Mouse (Mus musculus) lung, embryonic 14.5 days (tissue): ENCODE measurements around the gene Rtn4r. TPM values are rescaled to one million over a fixed set of nuclear protein-coding genes. Genes with fewer than 3 reads are reported as not detected.

ENCODE experiments used
- ATAC-seq: fragments of 200-750 bp; cut with Nextera tagmentation; 2 replicates; pipeline ENCODE4 v1.8.0; 2017; ENCODE audit warnings: mild to moderate bottlenecking, moderate TSS enrichment, moderate library complexity; ENCODE audit not compliant: insufficient read depth
- DNase-seq: peaks from one replicate; pipeline ENCODE4 v3.0.0-alpha.2; 2015
- H3K27ac ChIP-seq: fragments of 300-500 bp; sonication (generic); 2 replicates; pipeline ENCODE4 v1.5.1; 2014; ENCODE audit warnings: low read depth, mild to moderate bottlenecking, moderate library complexity
- H3K27me3 ChIP-seq: fragments of 300-500 bp; sonication (generic); 2 replicates; pipeline ENCODE4 v1.6.1; 2014; ENCODE audit warnings: low read length, control low read depth; ENCODE audit not compliant: insufficient read depth
- H3K36me3 ChIP-seq: fragments of 300-500 bp; sonication (generic); 2 replicates; pipeline ENCODE4 v1.6.1; 2014; ENCODE audit warnings: control low read depth; ENCODE audit not compliant: insufficient read depth
- H3K4me1 ChIP-seq: fragments of 300-500 bp; sonication (generic); 2 replicates; pipeline ENCODE4 v1.6.1; 2014; ENCODE audit warnings: antibody characterized with exemption, control low read depth; ENCODE audit not compliant: insufficient read depth
- H3K4me2 ChIP-seq: fragments of 300-500 bp; sonication (generic); 2 replicates; pipeline ENCODE4 v1.6.1; 2014; ENCODE audit warnings: mild to moderate bottlenecking
- H3K4me3 ChIP-seq: fragments of 300-500 bp; sonication (generic); 2 replicates; pipeline ENCODE4 v1.5.1; 2014; ENCODE audit warnings: low read depth, low read length
- H3K9ac ChIP-seq: fragments of 300-500 bp; sonication (generic); 2 replicates; pipeline ENCODE4 v1.6.1; 2014
- H3K9me3 ChIP-seq: fragments of 300-500 bp; sonication (generic); 2 replicates; pipeline ENCODE4 v1.6.1; 2016; ENCODE audit warnings: low read depth, low read length, control low read depth
- CTCF ChIP-seq: IDR thresholded peaks from 2 replicates; pipeline ENCODE4 v1.5.1; 2016; ENCODE audit warnings: antibody characterized with exemption, low read depth
- WGBS: fragments of 180-500 bp; shearing (Covaris S2); extraction: QIAGEN DNeasy Blood & Tissue Kit; methylation state at CpG from one replicate; pipeline ENCODE4 v1.1.7; 2014; 5-methylcytosine and 5-hydroxymethylcytosine counted together
- polyA plus RNA-seq: library from polyadenylated mRNA; unstranded; fragments of >200 nt; fragmentation: Nextera tagmentation; extraction: Ambion mirVana; gene quantifications from 2 replicates; pipeline ENCODE4 v1.2.1, GENCODE M21; 2014

Rtn4r gene
- polyA plus RNA-seq, 1 experiment from 2014 or later = 1.7 TPM

- Histone ChIP-seq H3K9ac (no peak overlapping the region), H3K9me3 (no peaks in the 10 kb centered on the region), H3K4me1 (no peaks in the 10 kb centered on the region), H3K4me2 (no peak overlapping the region), H3K36me3 (no peaks in the 10 kb centered on the region), H3K4me3 (no peak overlapping the region), H3K27ac (no peak overlapping the region), H3K27me3 (peaks cover 32% of the 10 kb centered on the region)
- ATAC-seq (no peak), DNase-seq (no peak)
- WGBS = 75% methylated on average over 4 of the region's 4 CpGs
- TF ChIP-seq CTCF = no peak
These were observed 3.4 kb upstream of the Rtn4r start for GRCm38 (mm10) chr16:18124040-18124439.

- H3K4me3 ChIP-seq = no peak overlapping the region
- WGBS = 29% methylated on average over 5 of the region's 5 CpGs
- H3K27me3 ChIP-seq = peaks cover 38% of the 10 kb centered on the region
- ATAC-seq (no peak), DNase-seq (no peak)
- H3K9ac ChIP-seq = no peak overlapping the region
- no peak overlapping the region for H3K4me2 ChIP-seq
- H3K27ac ChIP-seq = no peak overlapping the region
- H3K9me3 ChIP-seq = no peaks in the 10 kb centered on the region
- no peak for TF ChIP-seq CTCF
- H3K4me1 ChIP-seq = no peaks in the 10 kb centered on the region
- no peaks in the 10 kb centered on the region for H3K36me3 ChIP-seq
These were observed 2.8 kb upstream of the Rtn4r start for GRCm38 (mm10) chr16:18124626-18125025.

DNA sequence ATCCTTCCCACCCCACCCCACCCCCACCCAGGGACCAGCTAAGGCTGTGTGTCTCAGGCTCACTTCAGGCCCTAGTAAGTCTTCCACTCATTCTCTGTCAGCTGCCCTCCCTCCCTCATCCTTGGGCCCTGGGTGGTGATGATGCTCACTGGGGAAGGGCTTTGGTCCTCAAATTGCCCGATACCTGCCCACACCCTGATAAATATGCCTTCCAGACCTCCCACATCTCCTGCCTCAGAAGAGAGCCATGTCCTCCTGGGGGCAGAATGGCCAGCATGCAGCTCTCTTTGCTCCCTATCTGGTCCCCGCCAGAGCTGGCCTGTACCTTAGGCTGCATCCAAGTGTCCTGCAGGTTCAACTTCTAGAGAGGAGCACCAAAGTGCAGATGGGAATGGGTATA lies 2.3 kb upstream of the Rtn4r start:
- H3K9ac ChIP-seq = no peak overlapping the region
- H3K27ac ChIP-seq = no peak overlapping the region
- H3K4me2 ChIP-seq = no peak overlapping the region
- WGBS = 91% methylated on average over 2 of the region's 2 CpGs
- H3K4me3 ChIP-seq = no peak overlapping the region
- no peaks in the 10 kb centered on the region for H3K9me3 ChIP-seq
- ATAC-seq (no peak), DNase-seq (no peak)
- H3K27me3 ChIP-seq = peaks cover 38% of the 10 kb centered on the region
- H3K36me3 ChIP-seq = no peaks in the 10 kb centered on the region
- TF ChIP-seq CTCF = no peak
- no peaks in the 10 kb centered on the region for H3K4me1 ChIP-seq

DNA sequence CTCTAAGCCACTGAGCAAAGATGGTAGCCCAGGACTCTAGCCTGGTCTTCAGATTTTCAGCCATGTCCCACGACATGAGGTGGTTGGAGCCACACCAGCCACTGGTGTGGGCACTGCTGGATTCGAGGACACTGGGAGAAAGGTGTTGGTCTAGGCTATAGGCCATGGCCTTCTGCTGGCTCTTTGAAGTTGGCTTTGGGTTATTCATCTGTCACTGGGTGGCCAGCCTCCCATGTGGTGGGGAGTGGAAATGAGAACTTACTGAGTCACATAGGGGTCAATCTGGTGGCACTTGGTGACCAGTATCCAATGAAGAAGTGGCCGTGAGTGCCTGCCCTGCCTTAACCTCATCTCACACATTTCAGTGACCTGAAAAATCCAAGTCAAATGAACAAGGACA lies 1.2 kb upstream of the Rtn4r start:
- H3K4me3 ChIP-seq = no peak overlapping the region
- no peak overlapping the region for H3K9ac ChIP-seq
- 69% methylated on average over 3 of the region's 3 CpGs for WGBS
- H3K9me3 ChIP-seq = no peaks in the 10 kb centered on the region
- peaks cover 38% of the 10 kb centered on the region for H3K27me3 ChIP-seq
- no peak for TF ChIP-seq CTCF
- no peaks in the 10 kb centered on the region for H3K4me1 ChIP-seq
- H3K4me2 ChIP-seq = no peak overlapping the region
- ATAC-seq = no peak
- H3K27ac ChIP-seq = no peak overlapping the region
- DNase-seq = no peak
- no peaks in the 10 kb centered on the region for H3K36me3 ChIP-seq

- H3K9me3 ChIP-seq = no peaks in the 10 kb centered on the region
- DNase-seq = peak; percentile 27
- H3K4me1 ChIP-seq = no peaks in the 10 kb centered on the region
- peak; percentile 42 for ATAC-seq
- peak overlapping the region; percentile 64 for H3K4me3 ChIP-seq
- peaks cover 38% of the 10 kb centered on the region for H3K27me3 ChIP-seq
- peak overlapping the region; percentile 55 for H3K9ac ChIP-seq
- TF ChIP-seq CTCF = no peak
- WGBS = 1% methylated on average over 51 of the region's 52 CpGs
- H3K27ac ChIP-seq = no peak overlapping the region
- H3K4me2 ChIP-seq = peak overlapping the region; percentile 100
- no peaks in the 10 kb centered on the region for H3K36me3 ChIP-seq
These were observed 575 bp downstream of the Rtn4r start for GRCm38 (mm10) chr16:18127871-18128563.

GRCm38 (mm10) chr16:18128564-18128935 lies 1.1 kb downstream of the Rtn4r start:
- WGBS = 61% methylated on average over 6 of the region's 6 CpGs
- Histone ChIP-seq H3K4me1 (no peaks in the 10 kb centered on the region), H3K9ac (no peak overlapping the region), H3K4me3 (peak overlapping the region; percentile 64; the same call in 1 of the 2 replicates), H3K4me2 (peak overlapping the region; percentile 100; the same call in 1 of the 2 replicates), H3K27ac (no peak overlapping the region), H3K27me3 (peaks cover 38% of the 10 kb centered on the region), H3K9me3 (no peaks in the 10 kb centered on the region), H3K36me3 (no peaks in the 10 kb centered on the region)
- DNase-seq (no peak), ATAC-seq (no peak)
- TF ChIP-seq CTCF = no peak

DNA sequence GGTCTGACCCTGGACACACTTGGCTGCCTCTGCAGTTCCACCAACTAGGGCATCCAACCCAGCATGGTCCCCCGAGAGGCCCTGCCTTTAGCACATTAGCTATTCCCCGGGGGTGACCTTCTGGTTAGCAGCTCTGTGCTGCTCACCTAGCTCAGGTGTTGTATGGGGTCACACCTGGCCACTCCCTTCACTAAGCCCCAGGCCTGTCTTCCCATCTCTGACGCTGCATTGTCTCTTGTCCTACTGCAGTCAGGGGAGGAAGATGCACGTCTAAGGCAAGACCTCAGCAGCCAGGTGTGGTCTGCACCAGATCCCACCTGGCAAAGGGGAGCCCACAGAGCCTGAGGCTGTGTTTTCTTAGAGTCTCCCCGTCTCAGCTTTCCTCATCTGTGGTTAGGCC lies 2.0 kb downstream of the Rtn4r start:
- no peaks in the 10 kb centered on the region for H3K9me3 ChIP-seq
- no peaks in the 10 kb centered on the region for H3K4me1 ChIP-seq
- WGBS = 58% methylated on average over 5 of the region's 5 CpGs
- H3K36me3 ChIP-seq = no peaks in the 10 kb centered on the region
- no peak overlapping the region for H3K27ac ChIP-seq
- peaks cover 38% of the 10 kb centered on the region for H3K27me3 ChIP-seq
- no peak overlapping the region for H3K4me3 ChIP-seq
- no peak overlapping the region for H3K4me2 ChIP-seq
- TF ChIP-seq CTCF = no peak
- no peak for DNase-seq
- no peak overlapping the region for H3K9ac ChIP-seq
- ATAC-seq = no peak
